Mouse (Mus musculus): ENCODE measurements around the gene Map2k4.

DNA sequence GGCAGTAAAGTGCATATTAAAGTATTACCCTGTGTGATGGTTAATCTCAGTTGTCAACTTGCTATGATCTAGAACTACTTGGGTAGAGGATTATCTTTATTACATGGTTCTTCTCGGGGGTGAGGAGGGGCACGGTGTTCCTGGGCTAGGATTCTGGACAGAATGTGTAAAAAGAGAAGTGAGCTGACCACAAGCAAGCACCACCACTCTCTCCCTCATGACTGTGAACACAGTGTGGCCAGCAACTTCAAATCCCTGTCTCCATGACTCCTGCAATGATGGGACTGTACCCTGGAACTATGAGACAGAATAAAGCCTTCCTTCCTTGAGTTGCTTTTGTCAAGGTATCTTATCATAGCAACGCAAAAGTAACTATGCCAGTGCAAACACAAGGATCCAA lies 6.5 kb downstream of the Map2k4 start:
- TF ChIP-seq CTCF (IDR thresholded peaks at IDR 0.05; ENCODE audit: low read depth): no peak
- TF ChIP-seq EP300 (IDR thresholded peaks at IDR 0.05; ENCODE audit: low read depth): no peak
